Mouse (Mus musculus): ENCODE results near the gene Aurkaip1. TPM values are rescaled to one million over a fixed set of nuclear protein-coding genes. Genes with fewer than 3 reads are reported as not detected.

The Aurkaip1 gene
- polyA plus RNA-seq (2012; rRNA removed), result 96.7 and 108 TPM in 2 replicates

GRCm38 (mm10) chr4:155831205-155831766 is at the start of gene Aurkaip1:
TSS of gene Aurkaip1 (plus strand) at chr4:155831272.

GRCm38 (mm10) chr4:155785819-155786218 is 45.3 kb upstream of the Aurkaip1 start, which contains the start of gene Tmem88b:
TSS of gene Tmem88b (minus strand) at chr4:155785874.

GRCm38 (mm10) chr4:155790021-155790489 is 41.0 kb upstream of the Aurkaip1 start, which contains the start of gene Ankrd65:
TSS of gene Ankrd65 (plus strand) at chr4:155790439.

GRCm38 (mm10) chr4:155802741-155803339 is 28.2 kb upstream of the Aurkaip1 start, which contains the start of gene Mrpl20:
TSS of gene Mrpl20 (plus strand) at chr4:155802878.

GRCm38 (mm10) chr4:155811929-155812664 is 19.0 kb upstream of the Aurkaip1 start, which contains the start of gene Ccnl2:
TSS of gene Ccnl2 (plus strand) at chr4:155812489.

GRCm38 (mm10) chr4:155839483-155839910 is 8.4 kb downstream of the Aurkaip1 start, which contains the start of gene Mxra8:
TSS of gene Mxra8 (plus strand) at chr4:155839680.

GRCm38 (mm10) chr4:155846871-155847578 is 16.0 kb downstream of the Aurkaip1 start, which contains the start of gene Dvl1:
TSS of gene Dvl1 (plus strand) at chr4:155847402.

GRCm38 (mm10) chr4:155863001-155863400 is 31.9 kb downstream of the Aurkaip1 start, which contains the start of gene Tas1r3:
TSS of gene Tas1r3 (minus strand) at chr4:155863362.

GRCm38 (mm10) chr4:155869317-155870033 is 38.4 kb downstream of the Aurkaip1 start, which contains the start of the genes Cptp and Ints11:
TSS of gene Cptp (minus strand) at chr4:155869440.
TSS of gene Ints11 (plus strand) at chr4:155869546.

Other genes with a start within 250 kb of the Aurkaip1 start
- 14.9 and 15.4 TPM in 2 replicates for gene Slc35e2, start 229.9 kb upstream of the Aurkaip1 start, polyA plus RNA-seq (2012; rRNA removed)
- 41.9 and 42.1 TPM in 2 replicates for gene Cdk11b, start 206.4 kb upstream of the Aurkaip1 start, polyA plus RNA-seq (2012; rRNA removed)
- gene Gm10563, start 185.9 kb upstream of the Aurkaip1 start, polyA plus RNA-seq (2012; rRNA removed), result not detected in 2 replicates
- 8.0 and 10.5 TPM in 2 replicates for gene Mmp23, start 177.9 kb upstream of the Aurkaip1 start, polyA plus RNA-seq (2012; rRNA removed)
- gene Mib2, start 162.1 kb upstream of the Aurkaip1 start, polyA plus RNA-seq (2012; rRNA removed), result 122 and 127 TPM in 2 replicates
- gene Fndc10, start 136.9 kb upstream of the Aurkaip1 start, polyA plus RNA-seq (2012; rRNA removed), result 28.7 and 30.8 TPM in 2 replicates
- 121 and 133 TPM in 2 replicates for gene Ssu72, start 126.5 kb upstream of the Aurkaip1 start, polyA plus RNA-seq (2012; rRNA removed)
- 53.0 and 58.0 TPM in 2 replicates for gene Tmem240, start 96.5 kb upstream of the Aurkaip1 start, polyA plus RNA-seq (2012; rRNA removed)
- gene Atad3a, start 70.2 kb upstream of the Aurkaip1 start, polyA plus RNA-seq (2012; rRNA removed), result 107 and 111 TPM in 2 replicates
- gene Vwa1, start 56.6 kb upstream of the Aurkaip1 start, polyA plus RNA-seq (2012; rRNA removed), result 28.3 and 29.3 TPM in 2 replicates
- gene Tmem88b, start 45.4 kb upstream of the Aurkaip1 start, polyA plus RNA-seq (2012; rRNA removed), result 1.6 and 1.7 TPM in 2 replicates
- not detected in 2 replicates for gene Ankrd65, start 40.8 kb upstream of the Aurkaip1 start, polyA plus RNA-seq (2012; rRNA removed)
- gene Mrpl20, start 28.4 kb upstream of the Aurkaip1 start, polyA plus RNA-seq (2012; rRNA removed), result 131 and 143 TPM in 2 replicates
- 187 and 201 TPM in 2 replicates for gene Ccnl2, start 18.8 kb upstream of the Aurkaip1 start, polyA plus RNA-seq (2012; rRNA removed)
- gene Mxra8, start 8.4 kb downstream of the Aurkaip1 start, polyA plus RNA-seq (2012; rRNA removed), result 30.7 and 42.0 TPM in 2 replicates
- 159 and 160 TPM in 2 replicates for gene Dvl1, start 16.1 kb downstream of the Aurkaip1 start, polyA plus RNA-seq (2012; rRNA removed)
- gene Tas1r3, start 32.1 kb downstream of the Aurkaip1 start, polyA plus RNA-seq (2012; rRNA removed), result 0.44 and 0.55 TPM in 2 replicates
- 21.7 and 24.1 TPM in 2 replicates for gene Cptp, start 38.2 kb downstream of the Aurkaip1 start, polyA plus RNA-seq (2012; rRNA removed)
- 67.9 and 73.7 TPM in 2 replicates for gene Ints11, start 38.3 kb downstream of the Aurkaip1 start, polyA plus RNA-seq (2012; rRNA removed)
- 92.1 and 92.2 TPM in 2 replicates for gene Pusl1, start 60.5 kb downstream of the Aurkaip1 start, polyA plus RNA-seq (2012; rRNA removed)
- 112 and 119 TPM in 2 replicates for gene Acap3, start 60.5 kb downstream of the Aurkaip1 start, polyA plus RNA-seq (2012; rRNA removed)
- gene Ube2j2, start 112.6 kb downstream of the Aurkaip1 start, polyA plus RNA-seq (2012; rRNA removed), result 113 and 114 TPM in 2 replicates
- 7.5 and 10.5 TPM in 2 replicates for gene C1qtnf12, start 131.0 kb downstream of the Aurkaip1 start, polyA plus RNA-seq (2012; rRNA removed)
- gene B3galt6, start 161.4 kb downstream of the Aurkaip1 start, polyA plus RNA-seq (2012; rRNA removed), result 21.2 and 21.6 TPM in 2 replicates
- gene Sdf4, start 161.6 kb downstream of the Aurkaip1 start, polyA plus RNA-seq (2012; rRNA removed), result 45.4 and 46.3 TPM in 2 replicates
- 2.2 and 2.8 TPM in 2 replicates for gene Tnfrsf4, start 182.6 kb downstream of the Aurkaip1 start, polyA plus RNA-seq (2012; rRNA removed)
- 0.09 and 0.19 TPM in 2 replicates for gene Tnfrsf18, start 194.9 kb downstream of the Aurkaip1 start, polyA plus RNA-seq (2012; rRNA removed)
- gene Ttll10, start 228.1 kb downstream of the Aurkaip1 start, polyA plus RNA-seq (2012; rRNA removed), result 0.07 and 0.16 TPM in 2 replicates

Measured in central nervous system, embryonic 18 days (tissue).